Mouse (Mus musculus): ENCODE data around the gene Dcun1d2. TPM values are rescaled to one million over a fixed set of nuclear protein-coding genes. Genes with fewer than 3 reads are reported as not detected.

The Dcun1d2 gene
- total and polyA plus RNA-seq, 3 experiments: 13.2 to 14.9 (median 14.7) TPM

GRCm38 (mm10) chr8:13287304-13287691 lies 633 bp downstream of the Dcun1d2 start:
- Histone ChIP-seq H3K79me2 (replicated peaks; ENCODE audit: control insufficient read depth, extremely low read depth, insufficient read depth, poor library complexity, severe bottlenecking) (0 out of 2 replicates have a peak, but pooled peaks cover 3% of the 10 kb centered on the region), H3K9ac (ENCODE audit: insufficient read depth, low read depth) (peak overlapping the region; percentile 49), H3K27ac (ENCODE audit: insufficient read depth, low read depth) (peak overlapping the region; percentile 81), H3K4me3 (replicated peaks in 1 of 3; ENCODE audit: low read depth in 2 of 3, low read length in 2 of 3, poor library complexity in 1 of 3) (peak overlapping the region; percentile 67 to 82 (median 77)), H3K4me1 (ENCODE audit: control insufficient read depth in 1 of 2, insufficient read depth in 2 of 2) (peaks cover 5 to 25% of the 10 kb centered on the region in 2 experiments), H3K27me3 (replicated peaks) (peaks cover 3% of the 10 kb centered on the region), H3K36me3 (replicated peaks in 1 of 2; ENCODE audit: control insufficient read depth in 1 of 2, insufficient read depth in 1 of 2, low read length in 1 of 2) (peaks cover 0 to 12% of the 10 kb centered on the region in 2 experiments), H3K4me2 (ENCODE audit: insufficient read depth, low read depth, poor library complexity, severe bottlenecking) (peak overlapping the region; percentile 63), H3K9me3 (replicated peaks; ENCODE audit: low read length) (no peaks in the 10 kb centered on the region)
- DNase-seq (ENCODE audit: extremely low read depth): peak; percentile 83
- dilution Hi-C loops (cut with MboI; ENCODE audit: extremely low pct_ligation_motif_present, extremely low pct_unique_long_range_greater_than_20kb, low sequenced_read_pairs): no loop called here
- no peak for TF ChIP-seq ZNF384 (IDR thresholded peaks at IDR 0.05; ENCODE audit: low read depth, low read length)
- peak; percentile 57; the same call in 1 of the 2 replicates for TF ChIP-seq TBP (conservative IDR thresholded peaks at IDR 0.05; ENCODE audit: low read depth, low read length)
- TF ChIP-seq PAX5 (IDR thresholded peaks at IDR 0.05; ENCODE audit: low read length): no peak
- no peak for TF ChIP-seq IRF4 (IDR thresholded peaks at IDR 0.05; ENCODE audit: low read depth, low read length)
- no peak for TF ChIP-seq EP300 (IDR thresholded peaks at IDR 0.05; ENCODE audit: low read length)
- no peak for TF ChIP-seq GABPA (IDR thresholded peaks at IDR 0.05; ENCODE audit: insufficient replicate concordance, low read depth, low read length)
- no peak for TF ChIP-seq MXI1 (IDR thresholded peaks at IDR 0.05; ENCODE audit: low read depth, low read length)
- TF ChIP-seq MEF2A (IDR thresholded peaks at IDR 0.05; ENCODE audit: borderline replicate concordance, low read depth, low read length): no peak; the same call in 1 of the 2 replicates
- TF ChIP-seq CHD1 (IDR thresholded peaks at IDR 0.05; ENCODE audit: low read depth, low read length): no peak
- TF ChIP-seq MAX (IDR thresholded peaks at IDR 0.05; ENCODE audit: low read length): peak; percentile 12; the same call in 1 of the 2 replicates
- TF ChIP-seq ZC3H11A (IDR thresholded peaks at IDR 0.05; ENCODE audit: low read depth, low read length): no peak
- no peak for TF ChIP-seq SMC3 (IDR thresholded peaks at IDR 0.05; ENCODE audit: low read depth, low read length)
- TF ChIP-seq CTCF (conservative IDR thresholded peaks at IDR 0.05 in 1 of 2, IDR thresholded peaks at IDR 0.05 in 1 of 2; ENCODE audit: low read depth in 2 of 2, low read length in 2 of 2): no peak
- no peak for TF ChIP-seq ZKSCAN1 (IDR thresholded peaks at IDR 0.05; ENCODE audit: borderline replicate concordance, low read depth, low read length)
- no peak for TF ChIP-seq SIN3A (IDR thresholded peaks at IDR 0.05; ENCODE audit: low read length)
- TF ChIP-seq MAZ (IDR thresholded peaks at IDR 0.05; ENCODE audit: low read depth, low read length): no peak
- TF ChIP-seq ZMIZ1 (IDR thresholded peaks at IDR 0.05; ENCODE audit: low read depth, low read length): 0 out of 2 replicates have a peak, but pooled peaks have one; percentile 26
- TF ChIP-seq NELFE (IDR thresholded peaks at IDR 0.05; ENCODE audit: low read depth, low read length): no peak
- TF ChIP-seq JUN (IDR thresholded peaks at IDR 0.05; ENCODE audit: insufficient read depth, low read depth, low read length): no peak
- TF ChIP-seq NRF1 (IDR thresholded peaks at IDR 0.05; ENCODE audit: low read depth, low read length): no peak
- peak; percentile 38; the same call in 1 of the 2 replicates for TF ChIP-seq UBTF (IDR thresholded peaks at IDR 0.05; ENCODE audit: low read depth, low read length)
- no peak for TF ChIP-seq POLR2AphosphoS2 (IDR thresholded peaks at IDR 0.05; ENCODE audit: low read depth, low read length)
- TF ChIP-seq MAFK (IDR thresholded peaks at IDR 0.05; ENCODE audit: insufficient replicate concordance, low read length): no peak
- no peak for TF ChIP-seq RCOR1 (conservative IDR thresholded peaks at IDR 0.05; ENCODE audit: low read depth, low read length)
- no peak for TF ChIP-seq RAD21 (IDR thresholded peaks at IDR 0.05; ENCODE audit: low read depth, low read length)
- TF ChIP-seq JUND (conservative IDR thresholded peaks at IDR 0.05; ENCODE audit: low read depth, low read length): no peak
- peak; percentile 41 for TF ChIP-seq POLR2A (IDR thresholded peaks at IDR 0.05; ENCODE audit: low read depth, low read length)
- TF ChIP-seq E2F4 (IDR thresholded peaks at IDR 0.05; ENCODE audit: insufficient replicate concordance, low read depth, low read length): no peak
- no peak for TF ChIP-seq MYC (IDR thresholded peaks at IDR 0.05; ENCODE audit: low read depth, low read length)
- TF ChIP-seq USF1 (IDR thresholded peaks at IDR 0.05; ENCODE audit: low read depth, low read length): no peak
- peak; percentile 61; the same call in 1 of the 2 replicates for TF ChIP-seq ELF1 (IDR thresholded peaks at IDR 0.05; ENCODE audit: low read depth, low read length)
- TF ChIP-seq HCFC1 (IDR thresholded peaks at IDR 0.05; ENCODE audit: low read depth, low read length): no peak
- no peak for TF ChIP-seq BHLHE40 (IDR thresholded peaks at IDR 0.05; ENCODE audit: low read depth, low read length)
- TF ChIP-seq ETS1 (conservative IDR thresholded peaks at IDR 0.05; ENCODE audit: low read depth, low read length): no peak
- no peak for TF ChIP-seq USF2 (conservative IDR thresholded peaks at IDR 0.05; ENCODE audit: low read depth, low read length)
- no peak for TF ChIP-seq KAT2A (IDR thresholded peaks at IDR 0.05; ENCODE audit: insufficient replicate concordance, low read length)
- TF ChIP-seq CHD2 (IDR thresholded peaks at IDR 0.05; ENCODE audit: low read length): no peak
- TF ChIP-seq TCF12 (IDR thresholded peaks at IDR 0.05; ENCODE audit: low read depth, low read length): peak; percentile 35; the same call in 1 of the 2 replicates
- in situ Hi-C loops (cut with MboI; ENCODE audit: low pct_ligation_motif_present, low pct_unique_long_range_greater_than_20kb, low sequenced_read_pairs): no loop called here
